Mouse (Mus musculus): ENCODE results near the gene Prok2.

DNA sequence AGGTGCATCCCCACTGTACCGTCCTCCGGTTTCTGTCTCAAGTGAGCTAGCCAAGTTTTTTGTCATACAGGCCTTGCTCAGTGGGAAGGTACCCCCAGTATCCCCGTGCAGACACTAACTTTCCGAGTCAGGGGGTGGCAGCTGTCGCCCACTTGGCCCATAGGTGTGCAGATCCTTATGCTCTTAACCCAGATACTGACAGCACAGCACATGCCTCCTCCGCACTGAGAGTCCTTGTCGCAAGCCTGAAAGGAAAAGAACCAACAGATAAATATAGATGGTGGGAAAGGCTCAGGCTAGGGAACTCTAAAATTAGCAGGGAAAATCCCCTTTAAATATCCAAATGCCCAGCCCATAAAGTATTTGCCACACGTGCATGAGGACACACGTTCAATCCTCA, 3.8 kb downstream of the Prok2 start:
- TF ChIP-seq CTCF (IDR thresholded peaks at IDR 0.05) (no peak), EP300 (IDR thresholded peaks at IDR 0.05; ENCODE audit: insufficient read depth, low read depth, low read length) (no peak)
